Mouse (Mus musculus) neural tube, embryonic 13.5 days (tissue): Measurements from ENCODE around the gene Camk1g. TPM values are rescaled to one million over a fixed set of nuclear protein-coding genes. Genes with fewer than 3 reads are reported as not detected.

ENCODE experiments used
- ATAC-seq: fragments of 200-750 bp; cut with Nextera tagmentation; 2 replicates; pipeline ENCODE4 v1.8.0; 2017; ENCODE audit warnings: low read depth, mild to moderate bottlenecking, moderate TSS enrichment, moderate library complexity
- H3K27ac ChIP-seq: fragments of 300-500 bp; sonication (generic); replicated peaks from 2 replicates; pipeline ENCODE4 v1.5.1; 2015; ENCODE audit warnings: moderate library complexity, mild to moderate bottlenecking, inconsistent platforms
- H3K27me3 ChIP-seq: fragments of 300-500 bp; sonication (generic); 2 replicates; pipeline ENCODE4 v1.6.1; 2015; ENCODE audit warnings: mild to moderate bottlenecking, inconsistent platforms
- H3K36me3 ChIP-seq: fragments of 300-500 bp; sonication (generic); 2 replicates; pipeline ENCODE4 v1.6.1; 2015; ENCODE audit warnings: mild to moderate bottlenecking, inconsistent platforms
- H3K4me1 ChIP-seq: fragments of 300-500 bp; sonication (generic); replicated peaks from 2 replicates; pipeline ENCODE4 v1.6.1; 2015; ENCODE audit warnings: inconsistent platforms
- H3K4me2 ChIP-seq: fragments of 300-500 bp; sonication (generic); 2 replicates; pipeline ENCODE4 v1.6.1; 2015; ENCODE audit warnings: inconsistent platforms, mild to moderate bottlenecking, moderate library complexity
- H3K4me3 ChIP-seq: fragments of 300-500 bp; sonication (generic); 2 replicates; pipeline ENCODE4 v1.5.1; 2015; ENCODE audit warnings: mild to moderate bottlenecking, inconsistent platforms
- H3K9ac ChIP-seq: fragments of 300-500 bp; sonication (generic); 2 replicates; pipeline ENCODE4 v1.6.1; 2015; ENCODE audit warnings: moderate library complexity, mild to moderate bottlenecking, inconsistent platforms
- H3K9me3 ChIP-seq: fragments of 300-500 bp; sonication (generic); 2 replicates; pipeline ENCODE4 v1.6.1; 2016; ENCODE audit warnings: inconsistent platforms
- WGBS: fragments of 180-500 bp; shearing (Covaris S2); methylation state at CpG from one replicate; pipeline ENCODE4 v1.1.7; 2015; 5-methylcytosine and 5-hydroxymethylcytosine counted together
- polyA plus RNA-seq: library from polyadenylated mRNA; unstranded; fragments of >200 nt; fragmentation: Nextera tagmentation; extraction: Ambion mirVana; gene quantifications from 2 replicates; pipeline ENCODE4 v1.2.1, GENCODE M21; 2015

Gene Camk1g
- polyA plus RNA-seq, 1 experiment from 2014 or later, result 34.3 TPM

GRCm38 (mm10) chr1:193310519-193311085, 59.5 kb downstream of the Camk1g start:
- Histone ChIP-seq H3K27ac (no peak overlapping the region), H3K27me3 (no peaks in the 10 kb centered on the region), H3K36me3 (no peaks in the 10 kb centered on the region), H3K4me2 (no peak overlapping the region), H3K9me3 (no peaks in the 10 kb centered on the region), H3K4me1 (peaks cover 1% of the 10 kb centered on the region; the same call in 1 of the 2 replicates), H3K9ac (no peak overlapping the region), H3K4me3 (no peak overlapping the region)
- 95% methylated on average over 3 of the region's 3 CpGs for WGBS
- no peak for ATAC-seq

DNA sequence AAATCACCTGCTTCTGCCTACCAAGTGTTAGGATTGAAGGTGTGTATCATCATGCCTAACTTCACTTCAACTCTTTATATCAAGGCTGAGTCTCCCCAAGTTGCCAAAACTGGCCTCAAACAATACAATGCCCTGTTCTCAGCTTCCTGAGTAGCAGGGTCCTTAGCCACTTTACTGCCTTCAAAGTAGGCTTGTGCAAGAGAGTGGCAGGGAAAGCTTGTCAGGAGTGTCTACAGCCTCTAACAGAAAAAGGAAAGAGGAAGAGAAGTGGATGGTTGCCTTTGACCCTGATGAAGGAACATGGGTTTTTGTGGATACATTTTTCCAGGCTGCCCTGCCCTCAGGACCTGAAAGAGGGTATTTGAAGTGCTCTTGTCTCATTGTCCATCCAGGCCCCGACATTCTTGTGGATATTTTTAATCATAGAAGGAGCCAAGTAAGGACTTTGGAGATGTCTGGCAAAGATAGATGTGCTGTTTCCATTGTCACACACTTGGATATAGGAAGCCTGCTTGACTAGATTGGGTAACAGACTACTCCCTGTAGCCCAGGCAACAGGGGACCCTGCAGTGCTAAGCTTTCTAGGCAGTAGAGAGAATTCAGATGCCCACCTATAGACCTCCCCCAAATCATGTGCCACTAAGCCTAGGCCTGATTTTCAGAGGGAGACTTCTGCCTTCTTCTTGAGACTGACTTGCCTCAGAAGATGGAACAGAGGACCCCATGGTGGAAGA, 60.1 kb downstream of the Camk1g start:
- H3K9ac ChIP-seq, result no peak overlapping the region
- WGBS, result 84% methylated on average over 1 of the region's 1 CpGs
- ATAC-seq, result no peak
- no peaks in the 10 kb centered on the region for H3K27me3 ChIP-seq
- no peak overlapping the region for H3K4me2 ChIP-seq
- no peak overlapping the region for H3K4me3 ChIP-seq
- H3K9me3 ChIP-seq, result no peaks in the 10 kb centered on the region
- peaks cover 6% of the 10 kb centered on the region; the same call in 1 of the 2 replicates for H3K4me1 ChIP-seq
- no peaks in the 10 kb centered on the region for H3K36me3 ChIP-seq
- H3K27ac ChIP-seq, result no peak overlapping the region

DNA sequence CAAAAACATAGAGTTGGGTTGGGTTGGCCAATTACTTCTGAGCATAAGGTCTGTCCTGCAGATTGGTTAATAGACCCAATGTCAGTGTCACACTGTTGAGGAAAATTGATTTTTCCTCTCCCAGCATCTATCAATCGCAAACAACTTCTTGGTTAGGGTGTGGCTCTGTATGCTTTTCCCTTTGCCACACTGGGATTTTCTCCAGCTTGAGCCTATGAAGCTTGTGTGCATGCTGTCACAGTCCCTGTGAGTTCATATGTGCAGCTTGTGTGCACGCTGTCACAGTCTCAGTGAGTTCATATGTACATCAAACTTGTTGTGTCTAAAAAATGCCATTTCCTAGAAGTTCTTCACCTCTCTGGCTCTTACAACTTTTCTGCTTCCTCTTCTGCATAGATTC, 63.3 kb downstream of the Camk1g start:
- Histone ChIP-seq H3K9ac (no peak overlapping the region), H3K9me3 (no peaks in the 10 kb centered on the region), H3K27me3 (no peaks in the 10 kb centered on the region), H3K4me3 (no peak overlapping the region), H3K4me2 (no peak overlapping the region), H3K27ac (no peak overlapping the region), H3K36me3 (no peaks in the 10 kb centered on the region), H3K4me1 (peaks cover 6% of the 10 kb centered on the region; the same call in 1 of the 2 replicates)
- no peak for ATAC-seq
- 98% methylated on average over 2 of the region's 2 CpGs for WGBS

DNA sequence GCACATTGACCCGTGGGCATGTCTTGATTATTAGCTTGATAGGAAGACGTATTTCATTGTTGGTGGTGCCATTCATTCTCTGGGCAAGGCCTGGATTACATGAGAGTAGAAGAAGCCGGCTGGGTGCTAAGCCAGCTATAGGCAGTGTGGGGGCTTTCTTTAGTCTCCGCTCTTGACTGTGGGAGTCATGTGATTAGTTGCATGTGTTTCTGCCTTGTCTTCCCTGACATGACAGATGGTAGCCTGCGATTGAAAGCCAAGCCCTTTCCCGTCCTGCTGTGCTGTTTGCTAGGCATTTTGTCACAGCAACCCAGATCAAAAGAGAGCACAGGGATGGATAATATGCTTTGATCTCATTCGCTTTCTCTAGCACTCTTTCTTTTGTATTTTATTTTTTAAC, 64.7 kb downstream of the Camk1g start:
- no peak overlapping the region for H3K4me2 ChIP-seq
- no peak overlapping the region for H3K4me3 ChIP-seq
- peak; percentile 56 for ATAC-seq
- H3K36me3 ChIP-seq, result no peaks in the 10 kb centered on the region
- 11% methylated on average over 7 of the region's 7 CpGs for WGBS
- no peak overlapping the region for H3K9ac ChIP-seq
- no peaks in the 10 kb centered on the region for H3K27me3 ChIP-seq
- H3K4me1 ChIP-seq, result peaks cover 6% of the 10 kb centered on the region; the same call in 1 of the 2 replicates
- no peaks in the 10 kb centered on the region for H3K9me3 ChIP-seq
- H3K27ac ChIP-seq, result no peak overlapping the region

- no peaks in the 10 kb centered on the region for H3K9me3 ChIP-seq
- no peak overlapping the region for H3K27ac ChIP-seq
- H3K36me3 ChIP-seq, result no peaks in the 10 kb centered on the region
- no peak overlapping the region for H3K9ac ChIP-seq
- H3K4me2 ChIP-seq, result no peak overlapping the region
- no peak overlapping the region for H3K4me3 ChIP-seq
- 88% methylated on average over 2 of the region's 2 CpGs for WGBS
- no peaks in the 10 kb centered on the region for H3K27me3 ChIP-seq
- ATAC-seq, result no peak
- H3K4me1 ChIP-seq, result peaks cover 6% of the 10 kb centered on the region; the same call in 1 of the 2 replicates
Observed at GRCm38 (mm10) chr1:193303096-193303495, 67.0 kb downstream of the Camk1g start.

DNA sequence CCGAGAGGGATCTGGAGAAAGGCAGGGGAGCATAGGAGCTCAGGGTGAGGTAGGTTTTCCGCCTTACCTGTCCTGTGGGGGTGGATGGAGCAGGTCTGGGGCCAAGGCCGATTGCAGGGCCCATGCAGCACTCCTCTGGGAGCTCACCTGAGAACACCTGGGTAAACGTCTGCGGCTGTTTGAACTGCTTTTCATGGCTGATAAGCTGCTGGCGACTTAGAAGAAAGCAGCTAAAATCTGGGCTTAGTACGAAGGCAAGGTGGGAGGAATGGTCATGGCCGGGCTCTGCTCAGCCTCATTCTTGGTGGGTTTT, 68.0 kb downstream of the Camk1g start:
- 71% methylated on average over 8 of the region's 8 CpGs for WGBS
- no peak overlapping the region for H3K4me3 ChIP-seq
- no peak overlapping the region for H3K27ac ChIP-seq
- H3K4me2 ChIP-seq, result no peak overlapping the region
- H3K9me3 ChIP-seq, result no peaks in the 10 kb centered on the region
- no peak for ATAC-seq
- H3K27me3 ChIP-seq, result no peaks in the 10 kb centered on the region
- H3K36me3 ChIP-seq, result no peaks in the 10 kb centered on the region
- no peak overlapping the region for H3K9ac ChIP-seq
- peaks cover 6% of the 10 kb centered on the region; the same call in 1 of the 2 replicates for H3K4me1 ChIP-seq

- Histone ChIP-seq H3K27me3 (no peaks in the 10 kb centered on the region), H3K4me1 (peaks cover 6% of the 10 kb centered on the region; the same call in 1 of the 2 replicates), H3K36me3 (no peaks in the 10 kb centered on the region), H3K9me3 (no peaks in the 10 kb centered on the region), H3K9ac (no peak overlapping the region), H3K4me3 (no peak overlapping the region), H3K27ac (no peak overlapping the region), H3K4me2 (no peak overlapping the region)
- no peak for ATAC-seq
- 72% methylated on average over 6 of the region's 6 CpGs for WGBS
Observed at GRCm38 (mm10) chr1:193301216-193302092, 68.6 kb downstream of the Camk1g start.

DNA sequence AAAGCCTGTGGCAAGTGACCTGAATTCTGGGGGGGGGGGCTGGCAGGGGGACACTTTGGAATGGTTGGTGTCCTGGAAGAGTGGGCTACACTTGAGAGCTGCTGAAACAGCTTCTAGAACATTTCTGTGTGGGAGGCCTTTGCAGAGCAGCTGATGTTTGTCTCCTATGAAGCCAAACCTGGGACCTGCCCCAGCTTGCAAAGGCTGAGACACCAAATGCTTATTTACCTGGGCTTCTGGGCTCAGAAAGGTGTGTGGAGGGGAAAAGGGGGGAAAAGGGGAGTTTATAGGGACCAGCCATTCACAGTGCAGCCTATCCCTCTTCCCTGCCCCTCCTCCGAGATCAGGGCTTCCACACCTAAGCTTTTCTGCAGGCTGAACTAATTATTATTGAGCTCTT, 70.1 kb downstream of the Camk1g start:
- no peaks in the 10 kb centered on the region for H3K4me1 ChIP-seq
- 58% methylated on average over 1 of the region's 1 CpGs for WGBS
- no peak for ATAC-seq
- H3K27me3 ChIP-seq, result no peaks in the 10 kb centered on the region
- H3K27ac ChIP-seq, result no peak overlapping the region
- H3K9ac ChIP-seq, result no peak overlapping the region
- no peak overlapping the region for H3K4me2 ChIP-seq
- no peak overlapping the region for H3K4me3 ChIP-seq
- H3K9me3 ChIP-seq, result no peaks in the 10 kb centered on the region
- no peaks in the 10 kb centered on the region for H3K36me3 ChIP-seq

DNA sequence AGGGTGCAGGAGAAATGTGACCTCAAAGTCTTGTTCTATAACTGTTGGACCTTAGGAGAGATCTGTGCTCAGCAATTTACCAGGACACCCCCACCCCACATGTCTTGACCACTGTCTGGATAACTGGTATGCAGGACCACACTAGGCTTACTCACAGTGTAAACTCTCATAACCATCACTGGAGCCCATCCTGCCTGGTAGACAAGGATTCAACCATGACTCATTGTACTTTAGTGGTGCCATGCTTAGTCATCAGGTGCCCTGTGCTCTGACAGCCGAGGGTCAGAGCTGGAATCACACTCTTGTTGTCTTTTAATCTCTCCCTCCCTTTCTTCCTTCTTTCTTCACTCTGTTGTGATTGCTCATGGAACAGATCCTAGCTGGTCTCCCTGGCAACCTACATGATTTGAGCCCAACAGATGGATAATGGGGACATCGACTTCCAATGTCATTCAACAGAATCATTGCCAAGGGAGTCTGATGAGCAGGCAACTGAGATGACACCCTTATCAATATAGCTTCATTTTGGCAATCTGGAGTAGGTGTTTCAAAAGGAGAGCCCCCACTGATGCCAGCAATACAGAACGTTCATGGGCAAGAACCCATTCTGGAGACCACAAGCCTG, 71.8 kb downstream of the Camk1g start:
- no peak overlapping the region for H3K4me2 ChIP-seq
- H3K27ac ChIP-seq, result no peak overlapping the region
- H3K4me1 ChIP-seq, result no peaks in the 10 kb centered on the region
- H3K4me3 ChIP-seq, result no peak overlapping the region
- 84% methylated on average over 3 of the region's 3 CpGs for WGBS
- H3K36me3 ChIP-seq, result no peaks in the 10 kb centered on the region
- no peak for ATAC-seq
- H3K9me3 ChIP-seq, result no peaks in the 10 kb centered on the region
- H3K27me3 ChIP-seq, result no peaks in the 10 kb centered on the region
- no peak overlapping the region for H3K9ac ChIP-seq

Other genes with a start within 250 kb of the Camk1g start
- gene Diexf, start 240.0 kb downstream of the Camk1g start, polyA plus RNA-seq, result 6.4 and 8.9 TPM in 2 replicates
- gene Irf6, start 217.2 kb downstream of the Camk1g start, polyA plus RNA-seq, result 0.91 and 1.2 TPM in 2 replicates
- gene A130010J15Rik, start 202.3 kb downstream of the Camk1g start, polyA plus RNA-seq, result 13.3 and 15.8 TPM in 2 replicates
- 4.4 and 4.5 TPM in 2 replicates for gene Traf3ip3, start 168.6 kb downstream of the Camk1g start, polyA plus RNA-seq
- gene Lamb3, start 162.6 kb downstream of the Camk1g start, polyA plus RNA-seq, result 0.50 and 0.74 TPM in 2 replicates
- gene Hsd11b1, start 106.2 kb downstream of the Camk1g start, polyA plus RNA-seq, result not detected in 2 replicates
- gene G0s2, start 97.1 kb downstream of the Camk1g start, polyA plus RNA-seq, result 6.2 and 6.7 TPM in 2 replicates